Mouse (Mus musculus) heart, postnatal 0 days (tissue): ENCODE results near the gene Tead3.

Experiments used
- CTCF ChIP-seq: IDR thresholded peaks from 2 replicates; pipeline ENCODE4 v1.5.1; 2016; ENCODE audit warnings: antibody characterized with exemption, control low read depth, low read depth
- EP300 ChIP-seq: IDR thresholded peaks from 2 replicates; pipeline ENCODE4 v1.6.1; 2016; ENCODE audit warnings: antibody characterized with exemption, low read depth

DNA sequence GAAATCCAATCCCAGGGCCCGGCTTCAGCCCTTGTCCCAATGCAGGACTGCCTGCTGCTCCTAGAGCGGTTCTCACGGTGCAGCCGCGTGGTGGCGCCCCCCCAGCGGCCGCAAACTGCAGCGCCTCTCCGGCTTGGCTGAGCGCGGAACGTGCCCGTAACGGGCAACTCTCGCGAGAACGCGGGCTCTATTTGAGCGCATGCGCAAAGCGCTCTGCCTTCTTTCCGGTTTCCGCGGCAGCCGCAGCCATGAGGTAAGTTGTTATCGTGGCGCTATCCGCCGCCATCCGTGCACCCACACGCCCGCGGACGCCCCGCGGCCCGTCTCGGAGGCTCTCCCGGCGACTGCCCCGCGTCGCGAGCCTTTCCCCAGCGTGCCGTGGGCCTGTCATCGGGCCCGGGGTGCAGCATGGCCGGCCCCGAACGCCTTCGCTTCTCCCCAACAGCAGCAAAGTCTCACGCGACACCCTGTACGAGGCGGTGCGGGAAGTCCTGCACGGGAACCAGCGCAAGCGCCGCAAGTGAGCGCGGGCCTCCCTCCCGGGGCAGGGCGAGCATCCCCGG lies 22.2 kb downstream of the Tead3 start, which contains the start of gene Rpl10a:
- TF ChIP-seq CTCF = peak; percentile 84
- TF ChIP-seq EP300 = peak; percentile 99
